Mouse (Mus musculus) frontal cortex, adult 2 months (tissue): ENCODE data around the gene Dusp12. TPM values are rescaled to one million over a fixed set of nuclear protein-coding genes. Genes with fewer than 3 reads are reported as not detected.

Experiments used
- polyA plus RNA-seq: library from polyadenylated mRNA; depleted of rRNA; stranded (reverse); fragments of >200 nt; gene quantifications from 2 replicates; pipeline ENCODE4 v1.2.3, GENCODE M21; 2012; rRNA removed

Gene Dusp12
- polyA plus RNA-seq, 1 experiment: 33.8 TPM

Other genes starting within 250 kb of the Dusp12 start
- 2.4 and 3.2 TPM in 2 replicates for gene Olfml2b, start 241.0 kb downstream of the Dusp12 start, polyA plus RNA-seq
- gene Atf6, start 17.8 kb downstream of the Dusp12 start, polyA plus RNA-seq: 21.9 and 23.6 TPM in 2 replicates
- 0.50 and 1.0 TPM in 2 replicates for gene Gm26620, start 475 bp downstream of the Dusp12 start, polyA plus RNA-seq
- gene Fcrlb, start 27.4 kb upstream of the Dusp12 start, polyA plus RNA-seq: 0.58 and 0.97 TPM in 2 replicates
- gene Fcrla, start 42.0 kb upstream of the Dusp12 start, polyA plus RNA-seq: not detected in 2 replicates
- 7.0 and 8.1 TPM in 2 replicates for gene Fcgr2b, start 91.0 kb upstream of the Dusp12 start, polyA plus RNA-seq
- 0.23 and 0.64 TPM in 2 replicates for gene Fcgr4, start 133.4 kb upstream of the Dusp12 start, polyA plus RNA-seq
- gene Fcgr3, start 179.4 kb upstream of the Dusp12 start, polyA plus RNA-seq: 14.6 and 21.5 TPM in 2 replicates
- 1.4 and 3.8 TPM in 2 replicates for gene Cfap126, start 228.4 kb upstream of the Dusp12 start, polyA plus RNA-seq